Mouse (Mus musculus): Measurements from ENCODE around the gene Gm10803.
"Not testable (repeated sequence)": the region's sequence is repeated elsewhere in the genome, so short reads cannot be mapped to it uniquely, and the experiment has no call there.

The Gm10803 gene

GRCm38 (mm10) chr2:93560268-93560667, at the start of gene Gm10803:
Gm10803 (plus strand) TSS chr2:93560568.
- in situ Hi-C loops (cut with MboI; ENCODE audit: low sequenced_read_pairs): not testable (repeated sequence)

- in situ Hi-C loops (cut with MboI; ENCODE audit: low sequenced_read_pairs): no loop called here
Observed at GRCm38 (mm10) chr2:93510839-93511238, 49.5 kb upstream of the Gm10803 start.

DNA sequence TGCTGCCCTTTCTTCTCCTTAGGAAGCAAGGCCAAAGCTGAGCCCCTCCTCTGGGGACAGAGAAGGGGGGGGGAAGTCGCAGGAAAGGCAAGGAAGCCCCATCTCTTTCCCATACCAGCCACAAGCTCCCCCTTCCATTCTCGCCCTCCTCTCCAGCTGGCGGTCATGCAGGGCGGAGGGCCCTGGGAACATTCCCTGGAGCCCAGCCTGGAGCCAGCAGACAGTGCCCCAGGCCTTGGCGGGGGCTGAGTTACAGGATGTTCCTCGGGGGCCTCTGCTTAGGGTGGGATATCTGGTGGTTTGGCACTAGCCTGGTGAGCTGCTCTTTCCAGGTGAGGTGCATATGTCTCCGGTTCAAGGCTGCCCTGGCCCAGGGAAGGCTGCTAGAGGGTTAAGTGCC, 48.2 kb upstream of the Gm10803 start:
- in situ Hi-C loops (cut with MboI; ENCODE audit: low sequenced_read_pairs): no loop called here

GRCm38 (mm10) chr2:93515246-93515645, 45.1 kb upstream of the Gm10803 start:
- in situ Hi-C loops (cut with MboI; ENCODE audit: low sequenced_read_pairs): no loop called here

DNA sequence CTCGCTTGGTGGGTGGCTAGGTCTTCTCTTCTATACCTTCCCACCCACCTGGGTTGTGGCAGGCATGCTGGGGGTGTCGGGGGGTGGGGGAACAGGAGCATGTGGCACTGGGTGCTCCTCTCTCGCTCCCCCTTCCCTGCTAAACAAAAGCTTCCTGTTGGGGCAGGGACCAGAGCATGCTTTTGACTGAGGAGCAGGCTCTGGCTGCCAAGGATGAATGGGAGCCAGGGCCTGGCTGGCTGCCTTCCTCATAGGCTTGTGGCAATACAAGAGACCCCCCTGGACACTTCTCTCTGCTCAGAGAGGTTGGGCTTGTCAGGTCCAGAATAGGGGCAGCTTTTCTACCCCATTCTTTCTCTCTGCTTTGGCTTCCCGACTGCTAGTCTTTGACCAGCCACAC, 39.3 kb upstream of the Gm10803 start:
- in situ Hi-C loops (cut with MboI; ENCODE audit: low sequenced_read_pairs): no loop called here

DNA sequence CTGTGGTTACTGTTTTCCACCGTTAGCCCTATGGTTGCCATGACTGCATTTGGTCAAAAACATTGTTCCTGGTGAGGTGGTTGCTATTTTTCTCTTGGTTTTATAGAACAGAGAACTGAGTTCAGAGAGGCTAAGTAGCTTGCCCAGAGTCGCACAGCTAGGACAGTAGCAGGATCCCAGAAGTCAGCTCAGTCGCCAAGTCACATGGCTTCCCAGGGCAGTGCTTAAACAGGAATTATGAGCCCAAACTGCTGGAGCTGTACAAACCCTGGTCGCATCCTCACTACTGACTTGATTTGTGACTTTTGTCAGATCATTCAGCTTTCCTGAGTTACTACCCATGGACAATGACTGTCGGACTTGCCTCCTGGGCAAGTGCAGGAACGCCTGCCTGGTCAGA, 38.8 kb upstream of the Gm10803 start:
- in situ Hi-C loops (cut with MboI; ENCODE audit: low sequenced_read_pairs): no loop called here

DNA sequence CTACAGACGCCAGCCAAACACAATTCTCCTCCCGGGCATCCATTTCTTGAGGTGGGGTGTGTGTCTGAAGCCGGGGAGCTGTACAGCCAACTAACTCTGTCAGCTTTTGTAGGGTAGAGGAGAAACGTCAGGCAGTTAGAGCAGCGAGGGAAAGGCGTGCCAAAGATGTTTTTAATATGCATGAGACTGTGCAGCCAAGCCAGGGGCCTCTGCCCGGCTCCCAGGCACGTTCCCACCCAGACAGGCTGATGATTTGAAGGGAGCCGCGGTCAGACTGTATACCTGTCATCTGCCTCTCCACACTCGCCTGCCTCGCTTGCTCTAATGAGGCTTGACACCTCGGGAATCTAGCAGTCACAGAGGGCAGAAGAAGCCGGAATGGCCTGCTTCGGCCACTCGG, 38.4 kb upstream of the Gm10803 start:
- in situ Hi-C loops (cut with MboI; ENCODE audit: low sequenced_read_pairs): no loop called here

DNA sequence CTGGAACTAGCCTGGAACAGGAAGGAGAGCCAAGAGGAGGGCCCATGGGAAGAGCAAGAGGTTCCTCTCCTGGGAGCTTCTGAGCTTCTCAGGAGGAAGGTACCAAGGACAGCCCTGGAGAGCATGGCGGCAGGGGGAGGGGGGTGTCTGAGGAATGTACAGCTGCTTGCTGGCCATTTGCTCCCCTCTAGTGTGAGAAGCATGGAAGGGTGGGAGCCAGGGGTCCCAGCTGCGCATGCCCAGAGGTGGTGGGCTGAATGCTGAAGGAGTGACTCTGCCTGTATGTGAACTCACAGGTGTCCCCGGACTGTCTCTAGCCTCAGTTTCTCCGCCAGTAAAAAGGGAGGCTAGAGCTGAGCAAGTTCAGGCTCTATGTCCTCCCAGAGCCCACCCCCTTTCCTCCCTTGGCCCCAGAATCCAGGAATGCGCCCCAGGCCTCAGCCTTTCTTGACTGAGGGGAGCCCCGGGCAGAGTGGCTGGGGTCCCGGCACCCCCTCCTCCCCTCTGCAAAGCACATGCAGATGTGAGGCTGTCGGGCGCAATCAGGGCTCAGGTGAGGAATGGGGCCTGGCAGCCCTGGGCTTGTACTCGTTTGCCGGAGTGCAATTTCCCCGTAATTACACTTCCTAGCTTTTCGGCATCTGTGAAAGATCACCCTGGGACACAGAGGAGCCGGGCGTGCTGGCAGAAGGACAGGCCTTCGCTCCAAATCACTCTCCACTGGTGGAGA, 35.2 kb upstream of the Gm10803 start:
- in situ Hi-C loops (cut with MboI; ENCODE audit: low sequenced_read_pairs): no loop called here

- in situ Hi-C loops (cut with MboI; ENCODE audit: low sequenced_read_pairs): no loop called here
Observed at GRCm38 (mm10) chr2:93529602-93530001, 30.8 kb upstream of the Gm10803 start.

- in situ Hi-C loops (cut with MboI; ENCODE audit: low sequenced_read_pairs): no loop called here
Observed at GRCm38 (mm10) chr2:93533891-93534290, 26.5 kb upstream of the Gm10803 start.

GRCm38 (mm10) chr2:93537385-93537967, 22.9 kb upstream of the Gm10803 start:
- in situ Hi-C loops (cut with MboI; ENCODE audit: low sequenced_read_pairs): no loop called here

DNA sequence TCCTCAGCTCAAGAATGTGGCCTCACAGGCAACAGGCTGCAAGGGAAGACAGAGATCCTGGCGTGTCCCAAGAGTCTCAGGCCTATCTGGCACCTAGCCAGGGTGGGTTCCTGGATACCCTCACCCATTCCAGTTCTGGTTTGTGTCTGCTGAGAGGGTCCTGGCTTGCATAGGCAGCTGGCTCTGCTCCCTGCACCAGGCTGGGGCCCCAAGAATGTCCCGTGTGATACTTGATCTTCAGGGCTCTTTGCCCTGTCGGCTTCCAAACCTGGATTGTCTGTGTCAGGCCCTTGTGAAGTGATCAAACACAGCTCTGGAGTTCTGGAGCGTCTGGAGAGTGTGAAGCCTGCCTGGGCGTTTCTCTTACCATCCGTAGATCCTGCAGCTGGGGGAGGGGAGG, 22.2 kb upstream of the Gm10803 start:
- in situ Hi-C loops (cut with MboI; ENCODE audit: low sequenced_read_pairs): no loop called here

- in situ Hi-C loops (cut with MboI; ENCODE audit: low sequenced_read_pairs): no loop called here
Observed at GRCm38 (mm10) chr2:93541771-93542170, 18.6 kb upstream of the Gm10803 start.

GRCm38 (mm10) chr2:93552676-93553521, 7.5 kb upstream of the Gm10803 start:
- in situ Hi-C loops (cut with MboI; ENCODE audit: low sequenced_read_pairs): no loop called here

DNA sequence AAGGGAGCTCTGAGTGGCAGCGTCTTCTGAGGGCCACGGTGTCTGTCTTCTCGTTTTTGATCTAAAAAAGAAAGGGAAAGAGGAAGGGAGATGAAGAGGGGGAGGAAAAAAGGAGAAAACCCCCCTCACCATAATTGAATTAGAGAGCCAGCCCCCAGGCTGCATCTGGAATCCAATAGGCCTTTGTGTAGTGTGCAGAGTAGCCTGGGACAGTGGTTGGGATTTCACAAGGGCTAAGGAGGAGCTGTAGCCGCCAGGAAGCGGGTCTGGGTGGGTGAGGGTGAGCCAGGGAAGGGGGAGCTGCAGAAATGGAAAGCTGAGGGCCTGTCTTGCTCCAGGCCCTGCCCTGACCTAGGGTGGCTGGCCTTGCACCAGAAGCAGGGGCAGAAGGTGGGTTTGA, 6.5 kb upstream of the Gm10803 start:
- in situ Hi-C loops (cut with MboI; ENCODE audit: low sequenced_read_pairs): no loop called here

DNA sequence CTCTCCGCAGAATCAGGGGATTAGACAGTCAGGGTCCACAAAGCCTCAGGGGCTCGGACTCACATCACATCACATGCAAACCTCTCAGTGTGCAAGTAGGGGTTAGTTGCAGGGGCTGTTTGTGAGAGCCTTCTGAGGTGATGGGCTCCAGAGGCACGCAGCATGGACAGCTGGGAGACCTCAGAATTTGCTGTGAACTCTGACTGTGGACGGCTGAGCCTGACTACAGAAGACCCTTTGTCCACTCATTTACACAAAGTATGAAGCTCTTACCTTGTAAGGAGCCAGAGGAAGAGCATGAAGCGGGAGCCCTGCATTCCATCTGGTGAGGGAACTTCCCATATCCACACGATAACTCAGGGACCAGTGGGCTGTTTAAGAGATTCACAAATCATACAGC, 5.3 kb downstream of the Gm10803 start:
- in situ Hi-C loops (cut with MboI; ENCODE audit: low sequenced_read_pairs): no loop called here

GRCm38 (mm10) chr2:93567675-93568074, 7.3 kb downstream of the Gm10803 start:
- in situ Hi-C loops (cut with MboI; ENCODE audit: low sequenced_read_pairs): no loop called here

DNA sequence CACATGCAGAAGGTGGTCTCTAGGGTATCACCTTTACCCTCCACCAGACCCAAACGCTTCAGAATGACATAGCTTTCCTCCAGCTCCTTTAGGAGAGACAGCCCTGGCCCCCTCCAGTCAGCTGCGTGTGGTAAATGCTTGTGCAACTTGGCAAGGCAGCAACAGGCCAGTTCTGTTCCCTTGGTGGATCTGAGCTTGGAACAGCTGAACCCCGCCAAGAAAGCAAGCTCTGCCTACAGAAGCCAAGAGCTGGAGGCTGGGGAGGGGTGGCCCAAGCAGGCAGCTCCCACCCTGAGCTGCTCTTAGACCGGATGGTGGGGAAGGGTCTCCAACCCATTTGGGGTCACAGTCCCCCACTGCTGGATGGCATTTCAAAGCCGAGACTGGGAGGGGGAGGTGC, 12.2 kb downstream of the Gm10803 start:
- in situ Hi-C loops (cut with MboI; ENCODE audit: low sequenced_read_pairs): no loop called here

DNA sequence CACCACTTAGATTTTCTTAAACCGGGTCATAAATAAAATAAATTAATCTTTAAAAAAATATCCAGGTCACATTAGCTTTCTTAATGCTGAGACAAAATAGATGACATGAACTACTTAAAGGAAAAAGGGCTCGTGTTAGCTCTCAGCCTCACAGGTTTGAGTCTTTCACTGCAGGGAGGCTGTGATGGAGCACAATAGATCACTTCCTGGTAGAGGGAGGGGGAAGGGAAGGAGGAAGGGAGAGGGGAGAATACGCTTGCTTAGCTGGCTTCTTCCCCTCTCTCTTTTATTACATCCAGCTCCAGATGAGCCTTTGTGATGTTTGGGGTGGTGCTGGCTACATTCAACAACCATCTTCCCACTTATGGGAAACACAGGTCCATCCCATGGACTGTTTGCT, 20.9 kb downstream of the Gm10803 start:
- in situ Hi-C loops (cut with MboI; ENCODE audit: low sequenced_read_pairs): no loop called here

DNA sequence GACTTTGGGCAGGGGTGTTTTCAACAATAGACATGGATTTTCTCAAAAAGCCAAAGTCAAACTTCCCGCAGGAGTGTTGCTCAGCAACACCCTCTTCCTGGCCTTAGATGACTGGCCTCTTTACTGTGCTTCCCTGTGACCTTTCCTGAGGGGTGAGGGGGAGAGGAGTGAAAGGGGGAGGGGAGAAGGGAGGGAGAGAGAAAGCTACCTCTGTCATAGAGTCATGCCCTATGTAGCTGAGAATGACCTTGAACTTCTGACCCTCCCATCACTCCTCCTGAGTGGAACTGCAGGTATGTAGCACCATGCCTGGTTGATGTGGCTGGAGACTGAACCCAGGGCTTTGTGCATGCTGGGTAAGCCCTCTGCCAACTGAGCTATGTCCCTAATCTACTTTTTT, 25.5 kb downstream of the Gm10803 start:
- in situ Hi-C loops (cut with MboI; ENCODE audit: low sequenced_read_pairs): no loop called here

- in situ Hi-C loops (cut with MboI; ENCODE audit: low sequenced_read_pairs): no loop called here
Observed at GRCm38 (mm10) chr2:93587446-93587845, 27.1 kb downstream of the Gm10803 start.

DNA sequence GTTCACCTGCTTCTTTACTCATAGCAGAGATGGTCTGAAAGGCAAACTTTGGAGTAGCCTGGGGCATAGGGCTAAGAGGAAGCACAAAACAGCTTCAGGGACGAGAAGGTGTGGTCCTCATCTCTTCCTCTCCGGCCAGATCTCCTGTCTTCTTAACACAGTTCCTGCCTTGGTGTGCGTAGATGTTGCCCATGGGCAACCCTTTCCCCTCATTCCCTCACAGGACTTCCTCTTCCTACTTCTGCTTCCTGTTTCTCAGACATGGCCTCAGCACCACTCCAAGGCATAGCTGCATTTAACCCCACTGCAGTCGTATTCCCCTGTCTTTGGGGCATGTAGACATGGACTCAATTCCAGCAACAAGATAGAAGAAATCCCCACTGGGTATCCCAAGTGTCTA, 29.5 kb downstream of the Gm10803 start:
- in situ Hi-C loops (cut with MboI; ENCODE audit: low sequenced_read_pairs): no loop called here
